Mouse (Mus musculus): ENCODE measurements around the gene Wdr95. TPM values are rescaled to one million over a fixed set of nuclear protein-coding genes. Genes with fewer than 3 reads are reported as not detected.

Wdr95 gene
- polyA plus RNA-seq, 1 experiment from 2014 or later = not detected

- 59% methylated on average over 10 of the region's 10 CpGs for whole genome bisulfite sequencing
- ATAC-seq (ENCODE audit: insufficient number of reproducible peaks, insufficient read depth, low FRiP score, low read depth) = no peak
- no peak overlapping the region for H3K4me3 ChIP-seq (ENCODE audit: low read depth, low read length)
- H3K4me2 ChIP-seq (replicated peaks; ENCODE audit: low read depth, low read length) = no peak overlapping the region
- no peaks in the 10 kb centered on the region for H3K4me1 ChIP-seq (ENCODE audit: control insufficient read depth, insufficient read depth, low read length)
- H3K27me3 ChIP-seq (ENCODE audit: control insufficient read depth, insufficient read depth, low read length) = no peaks in the 10 kb centered on the region
- H3K9ac ChIP-seq (replicated peaks; ENCODE audit: low read depth, low read length) = no peak overlapping the region
- H3K27ac ChIP-seq (ENCODE audit: low read length) = no peak overlapping the region
- H3K9me3 ChIP-seq (ENCODE audit: control insufficient read depth, low read depth, low read length) = no peaks in the 10 kb centered on the region
- no peaks in the 10 kb centered on the region for H3K36me3 ChIP-seq (ENCODE audit: control insufficient read depth, insufficient read depth, low read length)
Observed at GRCm38 (mm10) chr5:149551179-149551578, 22.7 kb downstream of the Wdr95 start.

GRCm38 (mm10) chr5:149552742-149553141, 24.3 kb downstream of the Wdr95 start:
- Histone ChIP-seq H3K4me1 (ENCODE audit: control insufficient read depth, insufficient read depth, low read length) (no peaks in the 10 kb centered on the region), H3K36me3 (ENCODE audit: control insufficient read depth, insufficient read depth, low read length) (no peaks in the 10 kb centered on the region), H3K27ac (ENCODE audit: low read length) (no peak overlapping the region), H3K9ac (replicated peaks; ENCODE audit: low read depth, low read length) (no peak overlapping the region), H3K27me3 (ENCODE audit: control insufficient read depth, insufficient read depth, low read length) (no peaks in the 10 kb centered on the region), H3K4me2 (replicated peaks; ENCODE audit: low read depth, low read length) (no peak overlapping the region), H3K9me3 (ENCODE audit: control insufficient read depth, low read depth, low read length) (no peaks in the 10 kb centered on the region), H3K4me3 (ENCODE audit: low read depth, low read length) (no peak overlapping the region)
- WGBS = 39% methylated on average over 9 of the region's 9 CpGs
- no peak for ATAC-seq (ENCODE audit: insufficient number of reproducible peaks, insufficient read depth, low FRiP score, low read depth)

DNA sequence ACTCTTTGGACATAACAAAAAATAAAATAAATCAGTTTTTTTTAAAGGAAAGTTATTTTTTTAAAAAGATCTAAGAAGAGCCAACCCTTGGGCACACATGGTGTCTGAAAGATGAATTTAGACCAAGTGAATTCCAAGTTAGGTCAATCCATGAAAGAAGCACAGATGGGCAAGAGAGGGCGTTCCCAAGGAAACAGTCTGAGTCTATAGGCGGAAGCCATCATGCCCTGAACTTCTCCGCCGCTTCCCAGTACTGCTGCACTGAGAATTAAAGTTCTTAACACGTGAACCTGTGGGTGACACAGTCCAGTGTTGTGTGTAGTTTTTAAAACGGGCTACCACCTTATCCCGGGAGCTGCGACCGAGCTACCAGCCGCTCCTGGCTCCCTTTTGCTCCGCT, 24.9 kb downstream of the Wdr95 start:
- 91% methylated on average over 11 of the region's 11 CpGs for WGBS
- ATAC-seq (ENCODE audit: insufficient number of reproducible peaks, insufficient read depth, low FRiP score, low read depth) = no peak
- H3K27ac ChIP-seq (ENCODE audit: low read length) = no peak overlapping the region
- H3K36me3 ChIP-seq (ENCODE audit: control insufficient read depth, insufficient read depth, low read length) = no peaks in the 10 kb centered on the region
- H3K27me3 ChIP-seq (ENCODE audit: control insufficient read depth, insufficient read depth, low read length) = no peaks in the 10 kb centered on the region
- H3K4me1 ChIP-seq (ENCODE audit: control insufficient read depth, insufficient read depth, low read length) = no peaks in the 10 kb centered on the region
- H3K4me3 ChIP-seq (ENCODE audit: low read depth, low read length) = no peak overlapping the region
- no peak overlapping the region for H3K4me2 ChIP-seq (replicated peaks; ENCODE audit: low read depth, low read length)
- no peak overlapping the region for H3K9ac ChIP-seq (replicated peaks; ENCODE audit: low read depth, low read length)
- H3K9me3 ChIP-seq (ENCODE audit: control insufficient read depth, low read depth, low read length) = no peaks in the 10 kb centered on the region

- Histone ChIP-seq H3K4me1 (ENCODE audit: control insufficient read depth, insufficient read depth, low read length) (no peaks in the 10 kb centered on the region), H3K27me3 (ENCODE audit: control insufficient read depth, insufficient read depth, low read length) (no peaks in the 10 kb centered on the region), H3K36me3 (ENCODE audit: control insufficient read depth, insufficient read depth, low read length) (no peaks in the 10 kb centered on the region), H3K9me3 (ENCODE audit: control insufficient read depth, low read depth, low read length) (no peaks in the 10 kb centered on the region), H3K4me3 (ENCODE audit: low read depth, low read length) (no peak overlapping the region), H3K4me2 (replicated peaks; ENCODE audit: low read depth, low read length) (no peak overlapping the region), H3K9ac (replicated peaks; ENCODE audit: low read depth, low read length) (no peak overlapping the region), H3K27ac (ENCODE audit: low read length) (no peak overlapping the region)
- 89% methylated on average over 8 of the region's 8 CpGs for WGBS
- no peak for ATAC-seq (ENCODE audit: insufficient number of reproducible peaks, insufficient read depth, low FRiP score, low read depth)
Observed at GRCm38 (mm10) chr5:149554397-149554796, 25.9 kb downstream of the Wdr95 start.

DNA sequence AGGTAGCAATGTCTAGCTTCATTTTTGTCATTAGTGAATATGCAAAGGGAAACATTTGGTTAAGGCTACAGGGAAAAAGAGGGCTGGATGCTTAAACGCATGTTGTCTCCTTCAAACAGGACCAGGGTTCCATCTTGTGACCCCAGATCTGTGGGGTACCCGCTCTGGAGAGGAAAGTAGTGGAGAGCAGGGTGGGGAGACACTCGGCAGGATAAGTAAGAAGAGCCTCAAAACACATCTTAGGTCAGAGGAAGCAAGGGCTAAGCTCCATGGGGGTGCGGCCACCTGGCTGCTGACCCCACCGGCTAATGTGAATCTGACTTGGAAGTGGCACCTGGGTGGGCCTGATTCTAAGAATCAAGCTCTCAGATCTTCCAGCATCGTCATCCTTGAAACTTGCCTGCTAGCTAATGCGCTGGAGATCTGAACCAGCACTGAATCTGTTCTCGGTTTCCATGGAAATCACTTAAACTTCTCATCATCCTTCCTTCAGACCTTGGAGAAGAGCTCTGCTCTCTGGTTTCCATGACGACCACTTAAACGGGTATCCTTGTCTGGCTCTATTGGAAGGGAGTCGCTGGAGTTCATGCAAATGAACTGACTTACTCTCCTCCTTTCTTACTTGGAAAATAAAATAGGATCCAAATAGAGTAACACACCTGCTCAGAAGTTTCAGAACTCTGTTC, 32.6 kb downstream of the Wdr95 start:
- WGBS = 50% methylated on average over 11 of the region's 11 CpGs
- peaks cover under 1% of the 10 kb centered on the region; the same call in 1 of the 2 replicates for H3K4me1 ChIP-seq (ENCODE audit: control insufficient read depth, insufficient read depth, low read length)
- no peak overlapping the region for H3K9ac ChIP-seq (replicated peaks; ENCODE audit: low read depth, low read length)
- H3K36me3 ChIP-seq (ENCODE audit: control insufficient read depth, insufficient read depth, low read length) = no peaks in the 10 kb centered on the region
- H3K27me3 ChIP-seq (ENCODE audit: control insufficient read depth, insufficient read depth, low read length) = no peaks in the 10 kb centered on the region
- H3K4me3 ChIP-seq (ENCODE audit: low read depth, low read length) = no peak overlapping the region
- H3K4me2 ChIP-seq (replicated peaks; ENCODE audit: low read depth, low read length) = no peak overlapping the region
- no peak for ATAC-seq (ENCODE audit: insufficient number of reproducible peaks, insufficient read depth, low FRiP score, low read depth)
- no peaks in the 10 kb centered on the region for H3K9me3 ChIP-seq (ENCODE audit: control insufficient read depth, low read depth, low read length)
- H3K27ac ChIP-seq (ENCODE audit: low read length) = no peak overlapping the region

- WGBS = 44% methylated on average over 11 of the region's 11 CpGs
- ATAC-seq (ENCODE audit: insufficient number of reproducible peaks, insufficient read depth, low FRiP score, low read depth) = no peak
Observed at GRCm38 (mm10) chr5:149566026-149566425, 37.5 kb downstream of the Wdr95 start.

DNA sequence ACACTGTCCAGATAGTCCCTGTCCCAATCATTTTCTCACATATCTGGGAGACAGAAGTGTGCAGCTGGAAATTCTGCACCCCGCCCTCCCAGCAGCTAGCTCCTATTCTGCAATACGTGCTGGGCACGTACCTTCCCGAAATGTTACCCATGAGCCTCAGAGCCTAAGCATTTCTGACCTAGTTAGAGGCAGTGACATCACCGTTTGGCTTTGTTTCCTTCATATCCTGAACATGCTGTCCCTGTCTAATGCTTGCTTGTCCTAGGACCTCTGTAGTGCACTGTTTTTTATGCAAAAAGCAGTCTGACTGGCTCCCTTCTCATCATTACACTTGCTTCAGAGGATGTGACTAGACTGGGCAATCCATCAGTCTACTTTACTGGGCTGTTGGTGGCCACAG, 38.5 kb downstream of the Wdr95 start:
- H3K9me3 ChIP-seq (ENCODE audit: control insufficient read depth, low read depth, low read length) = no peaks in the 10 kb centered on the region
- no peak overlapping the region for H3K4me2 ChIP-seq (replicated peaks; ENCODE audit: low read depth, low read length)
- 72% methylated on average over 5 of the region's 5 CpGs for WGBS
- H3K9ac ChIP-seq (replicated peaks; ENCODE audit: low read depth, low read length) = no peak overlapping the region
- no peak overlapping the region for H3K4me3 ChIP-seq (ENCODE audit: low read depth, low read length)
- no peak for ATAC-seq (ENCODE audit: insufficient number of reproducible peaks, insufficient read depth, low FRiP score, low read depth)
- H3K36me3 ChIP-seq (ENCODE audit: control insufficient read depth, insufficient read depth, low read length) = no peaks in the 10 kb centered on the region
- H3K27me3 ChIP-seq (ENCODE audit: control insufficient read depth, insufficient read depth, low read length) = no peaks in the 10 kb centered on the region
- peaks cover 6% of the 10 kb centered on the region; the same call in 1 of the 2 replicates for H3K4me1 ChIP-seq (ENCODE audit: control insufficient read depth, insufficient read depth, low read length)
- no peak overlapping the region for H3K27ac ChIP-seq (ENCODE audit: low read length)

More at GRCm38 (mm10) chr5:149566026-149566425, 37.5 kb downstream of the Wdr95 start:
- Histone ChIP-seq H3K9me3 (ENCODE audit: control insufficient read depth, low read depth, low read length) (no peaks in the 10 kb centered on the region), H3K4me1 (ENCODE audit: control insufficient read depth, insufficient read depth, low read length) (peaks cover 6% of the 10 kb centered on the region; the same call in 1 of the 2 replicates), H3K4me3 (ENCODE audit: low read depth, low read length) (no peak overlapping the region), H3K4me2 (replicated peaks; ENCODE audit: low read depth, low read length) (no peak overlapping the region), H3K27me3 (ENCODE audit: control insufficient read depth, insufficient read depth, low read length) (no peaks in the 10 kb centered on the region), H3K36me3 (ENCODE audit: control insufficient read depth, insufficient read depth, low read length) (no peaks in the 10 kb centered on the region), H3K9ac (replicated peaks; ENCODE audit: low read depth, low read length) (no peak overlapping the region), H3K27ac (ENCODE audit: low read length) (no peak overlapping the region)

DNA sequence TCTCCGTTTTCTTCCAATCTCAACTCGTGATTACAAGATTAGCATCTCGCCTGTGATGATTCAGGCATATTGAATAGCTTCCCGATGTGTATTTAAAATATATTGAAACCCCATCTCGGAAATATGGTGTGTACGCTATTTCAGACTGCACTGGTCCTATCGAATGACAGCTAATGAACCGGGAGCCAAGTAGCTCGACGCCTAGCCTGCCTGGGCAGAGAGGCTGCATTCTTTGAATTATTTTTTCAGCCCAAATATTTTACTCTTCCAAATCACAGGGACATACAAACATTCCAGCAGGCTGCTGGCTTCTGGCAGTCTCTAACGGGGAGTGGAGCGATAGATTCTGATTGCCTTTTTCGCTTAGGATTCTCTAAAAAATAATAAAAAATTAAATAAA, 40.5 kb downstream of the Wdr95 start:
- Histone ChIP-seq H3K27me3 (ENCODE audit: control insufficient read depth, insufficient read depth, low read length) (no peaks in the 10 kb centered on the region), H3K4me1 (ENCODE audit: control insufficient read depth, insufficient read depth, low read length) (peaks cover 6% of the 10 kb centered on the region; the same call in 1 of the 2 replicates), H3K4me2 (replicated peaks; ENCODE audit: low read depth, low read length) (no peak overlapping the region), H3K27ac (ENCODE audit: low read length) (no peak overlapping the region), H3K4me3 (ENCODE audit: low read depth, low read length) (no peak overlapping the region), H3K9ac (replicated peaks; ENCODE audit: low read depth, low read length) (no peak overlapping the region), H3K36me3 (ENCODE audit: control insufficient read depth, insufficient read depth, low read length) (no peaks in the 10 kb centered on the region), H3K9me3 (ENCODE audit: control insufficient read depth, low read depth, low read length) (no peaks in the 10 kb centered on the region)
- 56% methylated on average over 13 of the region's 13 CpGs for WGBS
- ATAC-seq (ENCODE audit: insufficient number of reproducible peaks, insufficient read depth, low FRiP score, low read depth) = no peak

DNA sequence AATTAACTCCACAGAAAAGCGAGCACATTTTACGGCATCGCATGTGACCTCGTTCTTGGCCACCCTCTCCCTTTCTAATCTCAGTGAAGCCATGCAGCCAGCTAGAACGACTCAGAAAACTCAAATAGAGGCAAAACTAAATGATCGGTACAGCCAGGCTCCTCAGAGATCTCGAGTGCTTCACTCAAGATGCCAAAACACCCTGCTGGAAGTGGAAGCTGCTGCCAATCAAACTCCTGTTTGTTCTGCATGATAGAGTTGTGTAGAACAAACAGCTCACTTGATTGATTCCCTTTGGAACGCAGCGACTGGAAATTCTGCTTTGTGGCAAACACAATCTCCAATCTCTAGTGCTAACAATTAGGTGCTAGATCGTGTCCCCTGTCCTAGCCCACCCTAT, 48.5 kb downstream of the Wdr95 start:
- 41% methylated on average over 10 of the region's 10 CpGs for WGBS
- Histone ChIP-seq H3K36me3 (ENCODE audit: control insufficient read depth, insufficient read depth, low read length) (no peaks in the 10 kb centered on the region), H3K4me1 (ENCODE audit: control insufficient read depth, insufficient read depth, low read length) (no peaks in the 10 kb centered on the region; the same call in 1 of the 2 replicates), H3K9me3 (ENCODE audit: control insufficient read depth, low read depth, low read length) (no peaks in the 10 kb centered on the region), H3K4me3 (ENCODE audit: low read depth, low read length) (no peak overlapping the region), H3K4me2 (replicated peaks; ENCODE audit: low read depth, low read length) (no peak overlapping the region), H3K27ac (ENCODE audit: low read length) (no peak overlapping the region), H3K27me3 (ENCODE audit: control insufficient read depth, insufficient read depth, low read length) (no peaks in the 10 kb centered on the region), H3K9ac (replicated peaks; ENCODE audit: low read depth, low read length) (no peak overlapping the region)
- no peak for ATAC-seq (ENCODE audit: insufficient number of reproducible peaks, insufficient read depth, low FRiP score, low read depth)

Measured in stomach, embryonic 14.5 days (tissue).